Mouse (Mus musculus): ENCODE data around the gene Cracr2a. TPM values are rescaled to one million over a fixed set of nuclear protein-coding genes. Genes with fewer than 3 reads are reported as not detected.
"Not testable (repeated sequence)": the region's sequence is repeated elsewhere in the genome, so short reads cannot be mapped to it uniquely, and the experiment has no call there.

The Cracr2a gene
- polyA plus RNA-seq (2012; rRNA removed) (1.3 and 1.5 TPM in 2 replicates), polyA plus RNA-seq (2014; fragmentation: Nextera tagmentation; extraction: Ambion mirVana) (1.0 and 1.4 TPM in 2 replicates)

DNA sequence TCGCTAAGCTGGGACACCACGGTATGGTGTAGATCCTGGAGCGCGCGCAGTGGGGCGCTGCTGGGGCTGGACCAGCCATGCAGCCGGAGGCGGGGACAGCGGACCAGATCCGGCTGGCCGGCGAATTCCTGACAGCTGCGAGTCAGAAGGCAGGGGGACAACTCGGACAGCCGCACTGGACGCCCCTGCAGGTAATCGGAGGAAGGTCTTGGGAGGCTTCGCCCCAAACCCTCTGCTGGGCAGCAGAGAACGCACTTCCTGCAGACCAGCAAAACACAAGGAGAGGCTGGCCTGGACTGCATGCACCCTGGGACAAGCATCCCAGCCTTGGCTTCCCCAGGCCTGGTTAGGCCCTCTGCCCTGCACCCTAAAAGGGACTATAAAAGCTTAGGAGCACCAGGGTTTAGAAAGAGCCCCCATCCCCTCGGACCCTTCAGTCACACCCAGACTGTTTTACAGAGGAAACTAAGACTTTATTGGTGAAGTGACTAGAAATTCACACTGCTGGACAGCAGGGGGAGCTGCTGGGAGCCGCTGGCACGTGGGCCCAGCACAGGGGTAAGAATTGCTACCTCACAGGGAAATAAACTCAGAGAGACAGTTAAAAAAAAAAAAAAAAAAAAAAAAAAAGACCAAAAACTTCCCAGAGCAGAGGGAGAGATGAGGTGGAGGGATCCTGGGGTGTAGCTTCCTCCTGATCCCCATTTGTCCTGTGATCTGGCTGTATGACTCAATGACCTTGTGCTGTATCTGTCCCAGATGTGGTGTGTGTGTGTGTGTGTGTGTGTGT lies at the start of gene Cracr2a:
Cracr2a (plus strand) TSS at position 108 of the 790 bp plus-strand sequence.
- no peaks in the 10 kb centered on the region for H3K36me3 ChIP-seq (ENCODE audit: control insufficient read depth, insufficient read depth, low read length)
- WGBS, result under 1% methylated on average over 22 of the region's 22 CpGs
- ATAC-seq (ENCODE audit: low FRiP score, low read depth) (peak; percentile 90), DNase-seq (ENCODE audit: low spot score) (peak; percentile 69)
- H3K4me2 ChIP-seq (replicated peaks; ENCODE audit: low read depth, low read length, severe bottlenecking), result peak within 1 kb of the TSS; percentile 80
- no peaks in the 10 kb centered on the region for H3K9me3 ChIP-seq (ENCODE audit: control insufficient read depth, low read length)
- H3K27me3 ChIP-seq (ENCODE audit: control insufficient read depth, insufficient read depth, low read length), result no peaks in the 10 kb centered on the region
- H3K27ac ChIP-seq (replicated peaks; ENCODE audit: low read depth, low read length), result peak within 1 kb of the TSS; percentile 27; the same call in 1 of the 2 replicates
- TF ChIP-seq POLR2A (IDR thresholded peaks at IDR 0.05; ENCODE audit: borderline replicate concordance, extremely low read depth, insufficient read depth, insufficient read length), result no peak
- H3K9ac ChIP-seq (ENCODE audit: low read depth, low read length, severe bottlenecking), result peak within 1 kb of the TSS; percentile 54
- H3K4me1 ChIP-seq (ENCODE audit: control insufficient read depth, insufficient read depth, low read length), result peaks cover 6% of the 10 kb centered on the region
- peak within 1 kb of the TSS; percentile 48 for H3K4me3 ChIP-seq (replicated peaks; ENCODE audit: low read length)

DNA sequence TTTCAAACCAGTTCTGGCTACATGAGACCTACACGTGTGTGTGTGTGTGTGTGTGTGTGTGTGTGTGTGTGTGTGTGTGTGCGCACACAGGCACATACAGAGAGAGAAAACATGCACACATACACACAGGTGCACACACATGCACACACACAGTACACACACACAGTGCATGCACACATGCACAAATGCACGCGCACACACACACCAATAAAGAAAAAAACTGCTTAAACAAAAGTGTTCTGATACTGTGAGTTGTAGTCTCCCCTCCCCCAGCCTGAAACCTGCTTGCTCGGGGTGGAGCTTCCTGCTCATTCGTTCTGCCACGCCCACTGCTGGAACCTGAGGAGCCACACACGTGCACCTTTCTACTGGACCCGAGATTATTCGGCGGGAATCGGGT lies 47.4 kb upstream of the Cracr2a start:
- H3K9ac ChIP-seq (ENCODE audit: low read depth, low read length, severe bottlenecking); H3K36me3 ChIP-seq (ENCODE audit: control insufficient read depth, insufficient read depth, low read length); H3K9me3 ChIP-seq (ENCODE audit: control insufficient read depth, low read length); ATAC-seq (ENCODE audit: low FRiP score, low read depth); H3K27ac ChIP-seq (replicated peaks; ENCODE audit: low read depth, low read length); H3K4me2 ChIP-seq (replicated peaks; ENCODE audit: low read depth, low read length, severe bottlenecking); H3K27me3 ChIP-seq (ENCODE audit: control insufficient read depth, insufficient read depth, low read length); H3K4me1 ChIP-seq (ENCODE audit: control insufficient read depth, insufficient read depth, low read length); H3K4me3 ChIP-seq (replicated peaks; ENCODE audit: low read length); DNase-seq (ENCODE audit: low spot score): not testable (repeated sequence)
- 88% methylated on average over 5 of the region's 12 CpGs for WGBS

DNA sequence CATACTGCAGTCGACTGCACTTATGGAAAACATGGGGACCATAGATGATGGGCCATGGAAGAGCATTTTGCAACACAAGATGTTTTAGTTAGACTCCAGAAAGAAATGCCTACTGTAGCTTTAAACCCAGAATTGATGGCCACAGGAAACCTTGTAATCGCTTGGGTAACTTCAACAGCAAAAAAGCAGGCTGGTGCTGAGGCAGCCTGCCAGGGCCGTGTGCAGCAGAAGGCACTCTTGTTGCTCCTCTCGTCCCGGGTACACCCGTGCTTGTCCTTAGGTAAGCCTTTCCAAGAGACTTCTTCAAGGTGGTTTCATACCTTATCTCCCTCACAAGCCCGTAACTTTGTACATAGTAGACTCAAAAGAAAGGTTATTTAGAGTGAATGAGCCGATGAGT lies 40.0 kb upstream of the Cracr2a start:
- H3K4me1 ChIP-seq (ENCODE audit: control insufficient read depth, insufficient read depth, low read length), result no peaks in the 10 kb centered on the region
- H3K27me3 ChIP-seq (ENCODE audit: control insufficient read depth, insufficient read depth, low read length), result no peaks in the 10 kb centered on the region
- H3K9me3 ChIP-seq (ENCODE audit: control insufficient read depth, low read length), result no peaks in the 10 kb centered on the region
- TF ChIP-seq POLR2A (IDR thresholded peaks at IDR 0.05; ENCODE audit: borderline replicate concordance, extremely low read depth, insufficient read depth, insufficient read length), result no peak
- no peak overlapping the region for H3K9ac ChIP-seq (ENCODE audit: low read depth, low read length, severe bottlenecking)
- H3K27ac ChIP-seq (replicated peaks; ENCODE audit: low read depth, low read length), result no peak overlapping the region
- H3K36me3 ChIP-seq (ENCODE audit: control insufficient read depth, insufficient read depth, low read length), result no peaks in the 10 kb centered on the region
- DNase-seq (ENCODE audit: low spot score) (no peak), ATAC-seq (ENCODE audit: low FRiP score, low read depth) (no peak)
- WGBS, result 71% methylated on average over 8 of the region's 8 CpGs
- H3K4me2 ChIP-seq (replicated peaks; ENCODE audit: low read depth, low read length, severe bottlenecking), result no peak overlapping the region
- no peak overlapping the region for H3K4me3 ChIP-seq (replicated peaks; ENCODE audit: low read length)

DNA sequence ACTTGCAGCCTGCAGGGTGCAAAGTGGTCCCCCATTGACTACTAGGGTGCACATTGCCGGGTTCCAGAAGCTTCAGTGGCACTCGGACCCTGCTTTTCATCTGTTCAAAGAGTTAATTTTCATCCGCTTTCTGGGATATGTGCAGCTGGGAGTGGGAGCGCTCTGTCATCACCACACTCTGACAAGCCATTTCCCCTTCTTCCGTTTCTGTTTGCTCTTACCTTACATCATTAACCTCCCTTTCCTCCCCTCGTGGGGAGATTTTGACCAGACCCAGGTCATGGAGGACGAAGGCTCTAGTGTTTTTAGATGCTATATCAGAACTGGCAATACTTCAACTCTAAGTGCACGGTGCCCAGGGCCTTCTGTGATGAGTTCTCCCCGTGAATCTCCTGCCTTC lies 38.8 kb upstream of the Cracr2a start:
- Histone ChIP-seq H3K9ac (ENCODE audit: low read depth, low read length, severe bottlenecking) (no peak overlapping the region), H3K27me3 (ENCODE audit: control insufficient read depth, insufficient read depth, low read length) (no peaks in the 10 kb centered on the region), H3K27ac (replicated peaks; ENCODE audit: low read depth, low read length) (no peak overlapping the region), H3K4me1 (ENCODE audit: control insufficient read depth, insufficient read depth, low read length) (no peaks in the 10 kb centered on the region), H3K4me3 (replicated peaks; ENCODE audit: low read length) (no peak overlapping the region), H3K4me2 (replicated peaks; ENCODE audit: low read depth, low read length, severe bottlenecking) (no peak overlapping the region), H3K9me3 (ENCODE audit: control insufficient read depth, low read length) (no peaks in the 10 kb centered on the region), H3K36me3 (ENCODE audit: control insufficient read depth, insufficient read depth, low read length) (no peaks in the 10 kb centered on the region)
- DNase-seq (ENCODE audit: low spot score), result no peak
- no peak for ATAC-seq (ENCODE audit: low FRiP score, low read depth)
- no peak for TF ChIP-seq POLR2A (IDR thresholded peaks at IDR 0.05; ENCODE audit: borderline replicate concordance, extremely low read depth, insufficient read depth, insufficient read length)
- 55% methylated on average over 9 of the region's 9 CpGs for WGBS

DNA sequence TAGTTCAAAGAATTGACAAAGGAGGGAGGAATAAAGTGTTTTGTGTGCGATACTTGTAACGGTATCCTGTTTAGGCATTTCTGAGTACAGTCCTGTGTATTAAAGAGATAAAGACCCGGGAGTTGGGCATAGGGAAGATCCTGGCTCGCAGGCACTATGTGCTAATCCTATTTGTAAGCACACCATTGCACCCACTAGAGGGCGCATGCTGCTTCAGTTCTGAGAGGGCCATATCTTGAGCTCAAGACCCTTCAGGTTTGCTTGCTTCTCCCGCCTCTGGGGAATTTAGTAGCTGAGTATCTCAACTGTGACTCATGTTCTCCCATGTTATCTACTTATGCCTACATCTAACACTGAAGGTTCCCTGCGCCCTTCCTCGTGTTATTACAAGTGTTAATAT lies 36.7 kb upstream of the Cracr2a start:
- no peaks in the 10 kb centered on the region for H3K27me3 ChIP-seq (ENCODE audit: control insufficient read depth, insufficient read depth, low read length)
- 34% methylated on average over 8 of the region's 8 CpGs for WGBS
- peak; percentile 68 for DNase-seq (ENCODE audit: low spot score)
- no peak for ATAC-seq (ENCODE audit: low FRiP score, low read depth)
- TF ChIP-seq POLR2A (IDR thresholded peaks at IDR 0.05; ENCODE audit: borderline replicate concordance, extremely low read depth, insufficient read depth, insufficient read length), result no peak
- H3K4me2 ChIP-seq (replicated peaks; ENCODE audit: low read depth, low read length, severe bottlenecking), result no peak overlapping the region
- H3K9me3 ChIP-seq (ENCODE audit: control insufficient read depth, low read length), result no peaks in the 10 kb centered on the region
- H3K4me3 ChIP-seq (replicated peaks; ENCODE audit: low read length), result no peak overlapping the region
- H3K27ac ChIP-seq (replicated peaks; ENCODE audit: low read depth, low read length), result no peak overlapping the region
- H3K9ac ChIP-seq (ENCODE audit: low read depth, low read length, severe bottlenecking), result no peak overlapping the region
- H3K4me1 ChIP-seq (ENCODE audit: control insufficient read depth, insufficient read depth, low read length), result no peaks in the 10 kb centered on the region
- H3K36me3 ChIP-seq (ENCODE audit: control insufficient read depth, insufficient read depth, low read length), result no peaks in the 10 kb centered on the region
